Mouse (Mus musculus): ENCODE results near the gene Prkcq. TPM values are rescaled to one million over a fixed set of nuclear protein-coding genes. Genes with fewer than 3 reads are reported as not detected.

Gene Prkcq
- polyA plus RNA-seq (2012; ENCODE audit: insufficient read depth, low replicate concordance) = 11.0 and 22.0 TPM in 2 replicates

- Histone ChIP-seq H3K36me3 (replicated peaks; ENCODE audit: low read length) (peaks cover 28% of the 10 kb centered on the region), H3K4me1 (peaks cover 71% of the 10 kb centered on the region), H3K9me3 (no peaks in the 10 kb centered on the region), H3K4me3 (replicated peaks) (peak within 1 kb of the TSS; percentile 94), H3K27me3 (replicated peaks) (no peaks in the 10 kb centered on the region)
- TF ChIP-seq GATA1 (IDR thresholded peaks at IDR 0.05; ENCODE audit: borderline replicate concordance, low read length) = no peak
- no peak for TF ChIP-seq FLI1 (IDR thresholded peaks at IDR 0.05; ENCODE audit: low read length)
Observed at GRCm38 (mm10) chr2:11171754-11172501, at the start of gene Prkcq. TSS of gene Prkcq (plus strand) at chr2:11172108.

DNA sequence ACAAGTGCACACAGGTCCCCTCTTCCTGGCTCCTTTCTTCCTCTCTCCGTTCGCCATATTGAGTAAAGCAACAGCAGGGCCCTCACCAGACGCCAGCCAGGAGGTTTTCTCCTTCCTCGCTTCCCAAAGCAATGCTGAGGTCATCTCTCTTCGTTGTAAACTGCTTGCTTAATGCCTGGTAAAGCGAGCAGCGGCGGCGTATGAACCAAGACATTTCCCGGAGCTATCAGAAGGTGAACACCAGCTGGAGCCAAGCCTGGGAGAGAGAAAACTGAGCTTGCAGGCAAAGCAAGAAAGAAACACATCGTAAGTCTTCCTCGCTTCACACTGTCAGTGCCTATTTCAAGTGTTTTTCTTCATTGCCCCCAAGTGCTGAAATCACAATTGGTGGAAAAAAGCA is 41.0 kb upstream of the Prkcq start:
- H3K4me1 ChIP-seq = peaks cover 8% of the 10 kb centered on the region; the same call in 1 of the 2 replicates
- no peaks in the 10 kb centered on the region for H3K27me3 ChIP-seq (replicated peaks)
- no peak for TF ChIP-seq GATA1 (IDR thresholded peaks at IDR 0.05; ENCODE audit: borderline replicate concordance, low read length)
- no peak for TF ChIP-seq FLI1 (IDR thresholded peaks at IDR 0.05; ENCODE audit: low read length)
- H3K4me3 ChIP-seq (replicated peaks) = no peak overlapping the region
- H3K9me3 ChIP-seq = no peaks in the 10 kb centered on the region
- H3K36me3 ChIP-seq (replicated peaks; ENCODE audit: low read length) = no peaks in the 10 kb centered on the region

DNA sequence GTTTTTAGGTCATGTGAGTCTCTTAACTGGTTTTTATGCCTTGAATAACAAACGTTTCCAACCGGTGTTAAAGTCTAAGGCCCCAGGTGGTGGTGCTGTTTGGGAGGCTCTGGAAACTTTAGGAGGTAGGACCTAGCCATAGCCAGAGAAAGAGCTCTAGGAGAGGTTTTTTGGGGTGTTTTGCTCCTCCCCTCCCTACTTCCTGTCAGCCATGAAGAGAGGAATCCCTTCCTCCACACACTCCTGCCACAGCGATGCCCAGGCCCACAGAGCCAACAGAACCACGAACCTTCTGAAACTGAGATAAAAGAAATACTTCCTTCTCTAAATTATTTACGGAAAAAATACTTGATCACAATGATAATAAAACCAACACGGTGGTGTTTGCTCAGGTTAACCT is 36.2 kb upstream of the Prkcq start:
- no peak overlapping the region for H3K4me3 ChIP-seq (replicated peaks)
- peaks cover 7% of the 10 kb centered on the region for H3K36me3 ChIP-seq (replicated peaks; ENCODE audit: low read length)
- H3K27me3 ChIP-seq (replicated peaks) = no peaks in the 10 kb centered on the region
- peaks cover 14% of the 10 kb centered on the region for H3K9me3 ChIP-seq
- peaks cover 32% of the 10 kb centered on the region for H3K4me1 ChIP-seq
- TF ChIP-seq GATA1 (IDR thresholded peaks at IDR 0.05; ENCODE audit: borderline replicate concordance, low read length) (no peak), FLI1 (IDR thresholded peaks at IDR 0.05; ENCODE audit: low read length) (no peak)

DNA sequence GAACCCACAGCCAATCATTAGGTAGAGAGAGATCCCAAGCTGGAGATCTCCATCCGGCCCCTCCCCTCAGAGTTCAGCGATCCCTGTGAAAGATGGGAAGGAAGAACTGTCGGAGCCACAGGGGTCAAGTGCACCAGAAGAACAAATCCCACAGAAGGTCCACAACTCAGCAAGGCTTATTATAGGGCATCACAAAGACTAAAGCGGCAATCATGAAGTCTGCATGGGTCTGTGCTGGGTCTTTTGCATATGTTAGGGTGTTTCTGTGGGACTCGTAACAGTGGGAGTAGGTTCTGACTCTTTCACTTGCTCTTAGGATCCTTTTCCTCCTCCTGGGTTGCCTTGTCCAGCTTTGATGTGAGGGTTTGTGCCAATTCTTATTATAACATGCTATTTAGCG is 33.8 kb upstream of the Prkcq start:
- TF ChIP-seq GATA1 (IDR thresholded peaks at IDR 0.05; ENCODE audit: borderline replicate concordance, low read length) (no peak), FLI1 (IDR thresholded peaks at IDR 0.05; ENCODE audit: low read length) (no peak)

GRCm38 (mm10) chr2:11139518-11140152 is 32.3 kb upstream of the Prkcq start:
- Histone ChIP-seq H3K9me3 (peaks cover 14% of the 10 kb centered on the region), H3K4me1 (peaks cover 32% of the 10 kb centered on the region), H3K36me3 (replicated peaks; ENCODE audit: low read length) (peaks cover 7% of the 10 kb centered on the region), H3K27me3 (replicated peaks) (no peaks in the 10 kb centered on the region), H3K4me3 (replicated peaks) (no peak overlapping the region)
- TF ChIP-seq FLI1 (IDR thresholded peaks at IDR 0.05; ENCODE audit: low read length) (no peak), GATA1 (IDR thresholded peaks at IDR 0.05; ENCODE audit: borderline replicate concordance, low read length) (no peak)

More for the DNA sequence above, 33.8 kb upstream of the Prkcq start:
- Histone ChIP-seq H3K36me3 (replicated peaks; ENCODE audit: low read length) (peaks cover 7% of the 10 kb centered on the region), H3K4me3 (replicated peaks) (no peak overlapping the region), H3K9me3 (peaks cover 14% of the 10 kb centered on the region), H3K4me1 (peaks cover 32% of the 10 kb centered on the region), H3K27me3 (replicated peaks) (no peaks in the 10 kb centered on the region)

GRCm38 (mm10) chr2:11140385-11140784 is 31.5 kb upstream of the Prkcq start:
- peaks cover 14% of the 10 kb centered on the region for H3K9me3 ChIP-seq
- H3K27me3 ChIP-seq (replicated peaks) = no peaks in the 10 kb centered on the region
- TF ChIP-seq FLI1 (IDR thresholded peaks at IDR 0.05; ENCODE audit: low read length) = no peak
- no peak for TF ChIP-seq GATA1 (IDR thresholded peaks at IDR 0.05; ENCODE audit: borderline replicate concordance, low read length)
- H3K4me1 ChIP-seq = peaks cover 29% of the 10 kb centered on the region
- no peak overlapping the region for H3K4me3 ChIP-seq (replicated peaks)
- H3K36me3 ChIP-seq (replicated peaks; ENCODE audit: low read length) = peaks cover 7% of the 10 kb centered on the region

DNA sequence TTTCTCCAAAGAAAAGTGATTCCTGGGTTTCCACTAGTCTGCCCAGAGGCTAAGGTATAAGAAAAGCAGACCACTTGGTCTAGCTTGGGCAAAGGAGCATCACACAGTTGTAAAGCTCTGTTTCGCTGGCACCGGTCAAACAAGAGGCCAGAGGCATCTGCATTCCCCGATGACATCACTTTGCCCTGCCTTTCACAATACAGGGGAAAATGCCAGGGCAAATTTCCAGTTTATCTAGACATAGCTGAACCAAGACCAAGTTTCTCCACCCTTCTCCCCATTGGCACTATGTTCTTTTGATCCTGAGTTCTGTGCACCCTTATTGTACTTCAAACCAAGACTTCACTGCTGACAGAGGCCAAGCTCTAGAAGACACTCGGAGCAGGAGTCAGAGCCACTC is 22.8 kb upstream of the Prkcq start:
- no peak for TF ChIP-seq FLI1 (IDR thresholded peaks at IDR 0.05; ENCODE audit: low read length)
- no peak for TF ChIP-seq GATA1 (IDR thresholded peaks at IDR 0.05; ENCODE audit: borderline replicate concordance, low read length)
- Histone ChIP-seq H3K27me3 (replicated peaks) (no peaks in the 10 kb centered on the region), H3K4me1 (peaks cover 43% of the 10 kb centered on the region), H3K4me3 (replicated peaks) (no peak overlapping the region), H3K36me3 (replicated peaks; ENCODE audit: low read length) (no peaks in the 10 kb centered on the region), H3K9me3 (no peaks in the 10 kb centered on the region)

DNA sequence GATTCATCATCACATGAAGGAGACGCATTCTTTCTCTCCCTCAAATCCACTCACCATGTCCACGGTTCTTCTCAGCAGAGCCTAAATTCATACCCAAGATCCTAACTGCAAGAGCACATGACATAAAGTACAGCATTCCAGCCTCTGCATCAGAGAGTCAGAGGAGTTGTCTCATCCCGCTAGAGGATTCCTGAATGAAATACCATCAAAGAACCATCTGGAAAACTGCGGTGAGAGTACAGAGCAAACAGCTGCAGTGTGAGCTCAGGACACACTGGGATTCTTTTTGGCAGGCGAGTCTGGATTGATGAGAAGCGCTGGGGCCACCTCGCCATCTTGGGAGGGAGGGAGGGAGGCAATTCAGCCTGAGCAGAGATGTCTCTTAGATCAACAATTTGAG is 20.9 kb upstream of the Prkcq start:
- H3K27me3 ChIP-seq (replicated peaks) = no peaks in the 10 kb centered on the region
- H3K4me3 ChIP-seq (replicated peaks) = no peak overlapping the region
- peaks cover 54% of the 10 kb centered on the region for H3K4me1 ChIP-seq
- no peak for TF ChIP-seq GATA1 (IDR thresholded peaks at IDR 0.05; ENCODE audit: borderline replicate concordance, low read length)
- no peak for TF ChIP-seq FLI1 (IDR thresholded peaks at IDR 0.05; ENCODE audit: low read length)
- peaks cover 3% of the 10 kb centered on the region; the same call in 1 of the 2 replicates for H3K9me3 ChIP-seq
- peaks cover under 1% of the 10 kb centered on the region for H3K36me3 ChIP-seq (replicated peaks; ENCODE audit: low read length)

- TF ChIP-seq GATA1 (IDR thresholded peaks at IDR 0.05; ENCODE audit: borderline replicate concordance, low read length) = no peak
- Histone ChIP-seq H3K36me3 (replicated peaks; ENCODE audit: low read length) (peaks cover 3% of the 10 kb centered on the region), H3K9me3 (peaks cover 6% of the 10 kb centered on the region; the same call in 1 of the 2 replicates), H3K4me3 (replicated peaks) (no peak overlapping the region), H3K27me3 (replicated peaks) (no peaks in the 10 kb centered on the region), H3K4me1 (peaks cover 55% of the 10 kb centered on the region)
Observed at GRCm38 (mm10) chr2:11151655-11152323, 20.1 kb upstream of the Prkcq start.

GRCm38 (mm10) chr2:11159641-11160040 is 12.3 kb upstream of the Prkcq start:
- peaks cover 3% of the 10 kb centered on the region for H3K36me3 ChIP-seq (replicated peaks; ENCODE audit: low read length)
- no peak overlapping the region for H3K4me3 ChIP-seq (replicated peaks)
- TF ChIP-seq FLI1 (IDR thresholded peaks at IDR 0.05; ENCODE audit: low read length) (no peak), GATA1 (IDR thresholded peaks at IDR 0.05; ENCODE audit: borderline replicate concordance, low read length) (no peak)
- no peaks in the 10 kb centered on the region for H3K27me3 ChIP-seq (replicated peaks)
- peaks cover 6% of the 10 kb centered on the region; the same call in 1 of the 2 replicates for H3K9me3 ChIP-seq
- peaks cover 34% of the 10 kb centered on the region for H3K4me1 ChIP-seq

Data from megakaryocyte, embryonic 14.5 days (primary cell).